Mouse (Mus musculus): ENCODE data around the gene Iqschfp. TPM values are rescaled to one million over a fixed set of nuclear protein-coding genes. Genes with fewer than 3 reads are reported as not detected.
A peak's percentile ranks its signal among the peaks of the same experiment; 100 is the strongest.

Gene Iqschfp
- polyA plus RNA-seq, 1 experiment = not detected

DNA sequence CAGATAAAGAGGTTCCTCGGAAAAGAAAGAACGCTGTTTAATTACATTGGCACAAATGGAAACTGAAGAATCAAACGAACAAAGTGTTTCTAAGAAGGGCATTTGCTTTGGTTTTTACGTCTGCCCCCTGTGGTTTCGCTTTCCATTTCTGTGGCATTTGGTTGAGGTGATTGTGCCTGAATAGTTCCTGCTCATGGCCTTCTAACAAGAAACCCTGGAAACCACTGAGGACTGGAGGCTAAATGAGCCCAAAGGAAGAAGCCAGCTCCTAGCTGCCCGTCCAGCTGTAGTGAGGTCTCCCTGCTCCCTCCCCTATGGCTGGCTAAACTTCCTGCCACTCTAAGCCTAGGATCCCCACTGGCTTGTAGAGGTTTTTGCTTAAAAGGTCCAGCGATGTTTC is 745.9 kb downstream of the Iqschfp start:
- Histone ChIP-seq H3K4me3 (ENCODE audit: insufficient read depth, poor library complexity, severe bottlenecking) (no peak overlapping the region), H3K36me3 (ENCODE audit: control insufficient read depth, insufficient read depth) (no peaks in the 10 kb centered on the region), H3K27me3 (ENCODE audit: control insufficient read depth, insufficient read depth, insufficient read length) (no peaks in the 10 kb centered on the region), H3K79me3 (ENCODE audit: low read depth) (no peaks in the 10 kb centered on the region), H3ac (ENCODE audit: control insufficient read depth, insufficient read length, low read depth) (no peak overlapping the region), H3K79me2 (ENCODE audit: control insufficient read depth, insufficient read depth) (no peaks in the 10 kb centered on the region)
- TF ChIP-seq MAX (IDR thresholded peaks at IDR 0.05) (no peak), CTCF (IDR thresholded peaks at IDR 0.05; ENCODE audit: control insufficient read depth, insufficient read depth, insufficient read length) (no peak), CEBPB (IDR thresholded peaks at IDR 0.05; ENCODE audit: low read depth) (no peak), MYOD1 (IDR thresholded peaks at IDR 0.05; ENCODE audit: control insufficient read depth, insufficient read length, low read depth) (no peak), FOSL1 (IDR thresholded peaks at IDR 0.05; ENCODE audit: insufficient read depth, low read length, poor library complexity, severe bottlenecking) (no peak), USF1 (IDR thresholded peaks at IDR 0.05; ENCODE audit: low read depth) (no peak), MYOG (IDR thresholded peaks at IDR 0.05; ENCODE audit: control insufficient read depth, extremely low read depth, insufficient read length) (no peak)

DNA sequence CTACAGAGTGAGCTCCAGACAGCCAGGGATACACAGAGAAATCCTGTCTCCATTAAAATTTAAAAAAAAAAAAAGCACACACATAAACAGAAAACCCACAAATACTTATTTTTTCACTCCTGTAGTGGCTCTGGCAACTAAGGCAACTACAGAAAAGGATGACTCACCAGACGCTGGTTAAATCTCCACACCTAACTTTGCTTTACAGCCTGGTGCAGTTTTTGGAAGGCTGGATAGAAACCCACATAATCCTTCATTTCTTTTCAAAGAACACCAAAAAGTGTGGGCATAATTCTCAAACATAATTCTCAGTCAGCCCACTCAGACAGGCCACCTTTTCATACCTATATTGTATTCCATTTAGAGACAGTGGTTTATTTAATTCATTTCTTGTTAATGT is 746.7 kb downstream of the Iqschfp start:
- Histone ChIP-seq H3ac (ENCODE audit: control insufficient read depth, insufficient read length, low read depth) (no peak overlapping the region), H3K36me3 (ENCODE audit: control insufficient read depth, insufficient read depth) (no peaks in the 10 kb centered on the region), H3K27me3 (ENCODE audit: control insufficient read depth, insufficient read depth, insufficient read length) (no peaks in the 10 kb centered on the region), H3K79me3 (ENCODE audit: low read depth) (no peaks in the 10 kb centered on the region), H3K4me3 (ENCODE audit: insufficient read depth, poor library complexity, severe bottlenecking) (no peak overlapping the region), H3K79me2 (ENCODE audit: control insufficient read depth, insufficient read depth) (no peaks in the 10 kb centered on the region)
- TF ChIP-seq USF1 (IDR thresholded peaks at IDR 0.05; ENCODE audit: low read depth) (no peak), FOSL1 (IDR thresholded peaks at IDR 0.05; ENCODE audit: insufficient read depth, low read length, poor library complexity, severe bottlenecking) (no peak), MYOG (IDR thresholded peaks at IDR 0.05; ENCODE audit: control insufficient read depth, extremely low read depth, insufficient read length) (no peak), MYOD1 (IDR thresholded peaks at IDR 0.05; ENCODE audit: control insufficient read depth, insufficient read length, low read depth) (no peak), CTCF (IDR thresholded peaks at IDR 0.05; ENCODE audit: control insufficient read depth, insufficient read depth, insufficient read length) (no peak), CEBPB (IDR thresholded peaks at IDR 0.05; ENCODE audit: low read depth) (no peak), MAX (IDR thresholded peaks at IDR 0.05) (no peak)

DNA sequence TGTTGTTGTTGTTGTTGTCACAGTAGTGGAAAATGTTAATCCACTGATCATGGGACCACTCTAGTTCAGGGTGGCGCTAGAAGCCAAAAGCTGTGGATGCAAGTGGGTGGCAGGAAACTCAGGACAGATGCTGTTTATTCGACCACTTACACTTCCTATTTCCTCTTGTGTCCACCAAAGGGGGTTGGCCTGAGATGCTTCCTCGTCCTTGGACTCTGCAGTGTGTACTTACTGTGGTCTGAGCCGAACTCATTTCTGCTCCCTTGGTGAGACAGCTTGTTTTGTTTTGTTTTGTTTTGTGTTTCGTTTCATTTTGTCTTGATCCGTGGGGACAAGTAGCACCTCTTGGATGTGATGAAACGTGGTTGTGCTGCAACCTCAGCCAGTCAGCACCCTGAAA is 750.9 kb downstream of the Iqschfp start:
- Histone ChIP-seq H3K79me2 (ENCODE audit: control insufficient read depth, insufficient read depth) (no peaks in the 10 kb centered on the region), H3K27me3 (ENCODE audit: control insufficient read depth, insufficient read depth, insufficient read length) (no peaks in the 10 kb centered on the region), H3K4me3 (ENCODE audit: insufficient read depth, poor library complexity, severe bottlenecking) (no peak overlapping the region), H3K79me3 (ENCODE audit: low read depth) (no peaks in the 10 kb centered on the region), H3K36me3 (ENCODE audit: control insufficient read depth, insufficient read depth) (no peaks in the 10 kb centered on the region), H3ac (ENCODE audit: control insufficient read depth, insufficient read length, low read depth) (no peak overlapping the region)
- no peak for TF ChIP-seq CTCF (IDR thresholded peaks at IDR 0.05; ENCODE audit: control insufficient read depth, insufficient read depth, insufficient read length)
- no peak for TF ChIP-seq MYOD1 (IDR thresholded peaks at IDR 0.05; ENCODE audit: control insufficient read depth, insufficient read length, low read depth)
- TF ChIP-seq CEBPB (IDR thresholded peaks at IDR 0.05; ENCODE audit: low read depth) = no peak
- no peak for TF ChIP-seq MYOG (IDR thresholded peaks at IDR 0.05; ENCODE audit: control insufficient read depth, extremely low read depth, insufficient read length)
- TF ChIP-seq MAX (IDR thresholded peaks at IDR 0.05) = no peak
- no peak for TF ChIP-seq USF1 (IDR thresholded peaks at IDR 0.05; ENCODE audit: low read depth)
- TF ChIP-seq FOSL1 (IDR thresholded peaks at IDR 0.05; ENCODE audit: insufficient read depth, low read length, poor library complexity, severe bottlenecking) = no peak

DNA sequence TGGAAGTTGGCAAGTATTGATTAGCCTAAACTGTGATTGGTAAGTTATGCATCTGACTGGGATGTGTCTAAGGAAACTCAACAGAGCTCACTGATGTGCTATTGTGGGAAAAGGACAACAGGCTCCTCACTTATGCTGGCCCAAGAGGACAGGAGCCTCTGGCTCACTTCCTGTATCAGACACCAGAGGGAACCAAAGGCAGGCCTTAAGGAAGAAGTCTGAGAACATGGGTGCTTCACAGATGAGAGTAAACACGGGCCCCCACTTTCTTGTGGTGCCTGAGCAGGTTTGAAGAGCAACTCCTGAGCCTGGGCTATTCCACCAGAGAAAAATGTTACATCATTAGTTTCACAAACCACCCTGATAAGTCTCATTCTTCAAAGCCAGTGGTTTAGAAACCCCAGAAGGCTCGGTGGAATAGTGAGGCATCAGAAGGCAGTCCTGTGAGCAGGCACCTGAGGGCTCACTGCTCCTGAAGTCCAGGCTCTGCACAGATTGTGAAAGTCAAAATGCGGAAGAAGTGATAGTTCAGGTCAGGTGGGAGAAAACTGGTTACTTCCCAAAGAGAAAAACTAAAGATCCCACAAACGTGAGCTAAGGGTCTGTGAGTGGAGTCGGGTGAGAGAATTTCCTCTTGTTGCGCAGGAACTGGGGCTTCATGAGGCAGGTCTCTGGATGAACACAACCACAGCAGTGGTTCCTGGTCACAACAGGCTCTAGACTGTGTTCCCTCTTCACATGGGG is 754.5 kb downstream of the Iqschfp start:
- no peaks in the 10 kb centered on the region for H3K27me3 ChIP-seq (ENCODE audit: control insufficient read depth, insufficient read depth, insufficient read length)
- TF ChIP-seq FOSL1 (IDR thresholded peaks at IDR 0.05; ENCODE audit: insufficient read depth, low read length, poor library complexity, severe bottlenecking) = no peak
- peak; percentile 13 for TF ChIP-seq CTCF (IDR thresholded peaks at IDR 0.05; ENCODE audit: control insufficient read depth, insufficient read depth, insufficient read length)
- H3K79me3 ChIP-seq (ENCODE audit: low read depth) = no peaks in the 10 kb centered on the region
- H3K36me3 ChIP-seq (ENCODE audit: control insufficient read depth, insufficient read depth) = no peaks in the 10 kb centered on the region
- H3K79me2 ChIP-seq (ENCODE audit: control insufficient read depth, insufficient read depth) = no peaks in the 10 kb centered on the region
- no peak overlapping the region for H3ac ChIP-seq (ENCODE audit: control insufficient read depth, insufficient read length, low read depth)
- H3K4me3 ChIP-seq (ENCODE audit: insufficient read depth, poor library complexity, severe bottlenecking) = no peak overlapping the region

DNA sequence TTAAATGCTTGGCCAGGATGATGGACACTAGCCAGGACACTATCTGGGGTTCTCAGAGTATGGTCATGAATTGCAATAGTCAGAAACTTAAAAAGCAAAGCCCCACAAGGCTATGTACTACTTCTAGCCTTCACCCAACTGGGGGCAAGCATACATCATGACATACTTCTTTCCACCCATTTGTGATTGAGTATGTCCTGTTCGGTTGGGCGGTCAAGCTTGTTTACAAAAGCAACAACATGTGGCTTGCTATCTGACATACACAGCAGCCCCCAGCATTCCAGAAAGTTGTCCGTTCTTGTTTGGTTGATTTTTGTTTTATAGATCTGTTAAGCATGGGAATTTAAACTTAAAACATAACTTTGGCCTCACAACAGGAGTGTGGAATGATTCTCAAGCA is 755.2 kb downstream of the Iqschfp start:
- no peaks in the 10 kb centered on the region for H3K27me3 ChIP-seq (ENCODE audit: control insufficient read depth, insufficient read depth, insufficient read length)

More for the DNA sequence above, 755.2 kb downstream of the Iqschfp start:
- H3ac ChIP-seq (ENCODE audit: control insufficient read depth, insufficient read length, low read depth) = no peak overlapping the region
- H3K79me2 ChIP-seq (ENCODE audit: control insufficient read depth, insufficient read depth) = no peaks in the 10 kb centered on the region
- H3K36me3 ChIP-seq (ENCODE audit: control insufficient read depth, insufficient read depth) = no peaks in the 10 kb centered on the region
- H3K4me3 ChIP-seq (ENCODE audit: insufficient read depth, poor library complexity, severe bottlenecking) = no peak overlapping the region
- H3K79me3 ChIP-seq (ENCODE audit: low read depth) = no peaks in the 10 kb centered on the region
- TF ChIP-seq MAX (IDR thresholded peaks at IDR 0.05) = no peak
- TF ChIP-seq USF1 (IDR thresholded peaks at IDR 0.05; ENCODE audit: low read depth) = no peak
- TF ChIP-seq MYOG (IDR thresholded peaks at IDR 0.05; ENCODE audit: control insufficient read depth, extremely low read depth, insufficient read length) = no peak
- TF ChIP-seq FOSL1 (IDR thresholded peaks at IDR 0.05; ENCODE audit: insufficient read depth, low read length, poor library complexity, severe bottlenecking) = no peak
- no peak for TF ChIP-seq MYOD1 (IDR thresholded peaks at IDR 0.05; ENCODE audit: control insufficient read depth, insufficient read length, low read depth)
- TF ChIP-seq CTCF (IDR thresholded peaks at IDR 0.05; ENCODE audit: control insufficient read depth, insufficient read depth, insufficient read length) = no peak
- TF ChIP-seq CEBPB (IDR thresholded peaks at IDR 0.05; ENCODE audit: low read depth) = no peak

All from C2C12 (cell line).